Mouse (Mus musculus) bone marrow, adult 2 months (tissue): ENCODE results near the gene Agpat2.

ENCODE experiments used
- CTCF ChIP-seq: fragments of 200-500 bp; IDR thresholded peaks from 2 replicates; pipeline ENCODE4 v1.5.1; 2011; ENCODE audit warnings: low read length, control low read depth; ENCODE audit not compliant: control insufficient read depth, insufficient read depth
- POLR2A ChIP-seq: fragments of 200-500 bp; IDR thresholded peaks from 2 replicates; pipeline ENCODE4 v1.6.1; 2011; ENCODE audit warnings: low read depth, mild to moderate bottlenecking, control low read depth, low read length, borderline replicate concordance; ENCODE audit not compliant: control insufficient read depth

DNA sequence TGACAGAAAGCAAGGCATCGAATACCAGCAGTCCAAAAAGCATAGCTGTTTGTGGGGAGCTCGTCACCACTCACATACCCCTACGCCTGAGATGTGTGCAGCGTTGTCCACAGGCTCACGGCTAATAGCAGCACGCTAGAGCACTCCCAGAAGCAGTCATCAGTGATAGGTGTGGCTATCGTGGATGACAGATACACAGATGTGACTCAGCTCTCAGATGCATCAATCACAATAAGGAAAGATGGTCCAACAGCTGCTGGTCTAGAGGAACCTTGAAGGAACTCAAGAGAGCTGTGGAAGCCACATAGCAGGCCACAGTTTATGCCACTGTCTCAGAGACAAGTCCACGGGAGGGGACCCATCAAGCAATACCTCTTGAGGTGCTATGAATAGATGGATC is 60.4 kb downstream of the Agpat2 start:
- TF ChIP-seq CTCF = no peak
- no peak for TF ChIP-seq POLR2A
